Mouse (Mus musculus) spleen, postnatal 4 days (tissue): ENCODE measurements around the gene Peli3.
A peak's percentile ranks its signal among the peaks of the same experiment; 100 is the strongest.

ENCODE experiments used
- DNase-seq, 2 experiments: peaks; one replicate each; pipeline ENCODE4 v3.0.0; 2022; ENCODE audit warnings: low spot score in 2 of 2

Peli3 gene

GRCm38 (mm10) chr19:4909376-4909775 is 33.6 kb downstream of the Peli3 start:
- DNase-seq = no peak

- DNase-seq = peak; percentile 62 to 79
These were observed 34.8 kb downstream of the Peli3 start for GRCm38 (mm10) chr19:4908107-4908506.

GRCm38 (mm10) chr19:4905979-4906794 is 36.7 kb downstream of the Peli3 start, which contains the start of gene Bbs1:
Gene Bbs1 (minus strand): TSS chr19:4906628.
- peak; percentile 82 to 94 for DNase-seq

- DNase-seq = no peak
These were observed 43.0 kb downstream of the Peli3 start for GRCm38 (mm10) chr19:4899888-4900287.

- no peak for DNase-seq
These were observed 44.0 kb downstream of the Peli3 start for GRCm38 (mm10) chr19:4898972-4899371.

GRCm38 (mm10) chr19:4896780-4897520 is 46.0 kb downstream of the Peli3 start:
- no peak for DNase-seq

GRCm38 (mm10) chr19:4891798-4892197 is 51.1 kb downstream of the Peli3 start:
- DNase-seq = peak; percentile 53 to 67

GRCm38 (mm10) chr19:4889791-4890190 is 53.1 kb downstream of the Peli3 start:
- no peak for DNase-seq

- peak in 1 of 2 experiments; percentile 66 for DNase-seq
These were observed 59.0 kb downstream of the Peli3 start for GRCm38 (mm10) chr19:4883961-4884360.
